Mouse (Mus musculus) hindbrain, embryonic 13.5 days (tissue): ENCODE results near the gene Atp10b. TPM values are rescaled to one million over a fixed set of nuclear protein-coding genes. Genes with fewer than 3 reads are reported as not detected.

ENCODE experiments used
- ATAC-seq: fragments of 200-750 bp; cut with Nextera tagmentation; 2 replicates; pipeline ENCODE4 v1.8.0; 2017; ENCODE audit warnings: moderate TSS enrichment; ENCODE audit not compliant: low FRiP score
- H3K27ac ChIP-seq: fragments of 300-500 bp; sonication (generic); 2 replicates; pipeline ENCODE4 v1.5.1; 2015; ENCODE audit warnings: inconsistent platforms, mild to moderate bottlenecking, moderate library complexity
- H3K27me3 ChIP-seq: fragments of 300-500 bp; sonication (generic); 2 replicates; pipeline ENCODE4 v1.6.1; 2015; ENCODE audit warnings: mild to moderate bottlenecking, inconsistent platforms
- H3K36me3 ChIP-seq: fragments of 300-500 bp; sonication (generic); 2 replicates; pipeline ENCODE4 v1.6.1; 2015; ENCODE audit warnings: mild to moderate bottlenecking, inconsistent platforms
- H3K4me1 ChIP-seq: fragments of 300-500 bp; sonication (generic); replicated peaks from 2 replicates; pipeline ENCODE4 v1.6.1; 2015; ENCODE audit warnings: inconsistent platforms
- H3K4me2 ChIP-seq: fragments of 300-500 bp; sonication (generic); 2 replicates; pipeline ENCODE4 v1.6.1; 2015; ENCODE audit warnings: inconsistent platforms, mild to moderate bottlenecking, moderate library complexity
- H3K4me3 ChIP-seq: fragments of 300-500 bp; sonication (generic); 2 replicates; pipeline ENCODE4 v1.5.1; 2015; ENCODE audit warnings: mild to moderate bottlenecking, inconsistent platforms
- H3K9ac ChIP-seq: fragments of 300-500 bp; sonication (generic); 2 replicates; pipeline ENCODE4 v1.6.1; 2015; ENCODE audit warnings: mild to moderate bottlenecking, inconsistent platforms
- H3K9me3 ChIP-seq: fragments of 300-500 bp; sonication (generic); 2 replicates; pipeline ENCODE4 v1.6.1; 2016; ENCODE audit warnings: inconsistent platforms
- WGBS: fragments of 180-500 bp; shearing (Covaris S2); methylation state at CpG from one replicate; pipeline ENCODE4 v1.1.7; 2015; 5-methylcytosine and 5-hydroxymethylcytosine counted together
- polyA plus RNA-seq: library from polyadenylated mRNA; unstranded; fragments of >200 nt; fragmentation: Nextera tagmentation; extraction: Ambion mirVana; gene quantifications from 2 replicates; pipeline ENCODE4 v1.2.1, GENCODE M21; 2015

Atp10b gene
- polyA plus RNA-seq, 1 experiment from 2014 or later, result 0.60 TPM

DNA sequence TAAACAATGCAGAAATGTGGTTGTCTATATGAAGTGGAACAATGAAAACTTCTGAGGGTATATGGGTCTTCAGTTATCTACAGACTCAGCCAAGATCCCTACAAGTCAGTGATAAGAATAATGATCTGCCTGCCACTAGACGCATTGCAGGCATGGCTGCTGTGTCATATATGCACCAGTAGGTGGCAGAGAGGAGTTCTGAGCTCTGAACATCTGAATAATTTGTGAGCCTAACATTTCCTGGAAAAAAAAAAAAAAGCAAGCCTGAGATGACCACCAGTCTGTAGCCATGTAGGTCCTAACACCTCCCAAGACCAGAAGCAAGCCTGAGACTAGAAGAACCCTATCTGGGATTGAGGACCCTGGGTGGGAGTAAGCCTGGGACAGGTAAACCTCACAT lies 63.5 kb downstream of the Atp10b start:
- no peak for ATAC-seq
- no peaks in the 10 kb centered on the region for H3K9me3 ChIP-seq
- H3K4me1 ChIP-seq, result peaks cover 6% of the 10 kb centered on the region; the same call in 1 of the 2 replicates
- no peak overlapping the region for H3K4me3 ChIP-seq
- no peak overlapping the region for H3K4me2 ChIP-seq
- WGBS, result 38% methylated on average over 1 of the region's 1 CpGs
- no peak overlapping the region for H3K9ac ChIP-seq
- H3K27me3 ChIP-seq, result no peaks in the 10 kb centered on the region
- no peak overlapping the region for H3K27ac ChIP-seq
- no peaks in the 10 kb centered on the region for H3K36me3 ChIP-seq

DNA sequence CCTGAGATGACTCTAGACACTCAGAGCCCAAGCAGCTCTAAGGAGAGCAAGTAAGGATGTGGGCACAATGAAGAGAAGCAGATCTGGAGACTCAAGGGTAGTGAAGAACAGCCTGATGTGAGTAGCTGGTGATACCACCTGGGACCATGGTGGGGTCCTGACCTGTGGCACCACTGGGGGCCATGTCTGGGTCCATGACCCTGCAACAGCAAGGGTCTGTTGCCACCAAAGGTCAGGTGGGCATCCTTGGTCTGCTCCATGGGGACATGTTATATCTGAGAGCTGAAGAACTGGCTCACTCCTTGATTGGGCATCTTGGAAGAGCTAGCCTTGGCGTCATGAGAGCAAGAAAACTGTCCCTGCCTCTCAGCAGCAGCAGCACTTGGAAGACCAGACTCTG lies 64.1 kb downstream of the Atp10b start:
- Histone ChIP-seq H3K27me3 (no peaks in the 10 kb centered on the region), H3K4me3 (no peak overlapping the region), H3K4me1 (peaks cover 6% of the 10 kb centered on the region; the same call in 1 of the 2 replicates), H3K27ac (no peak overlapping the region), H3K9ac (no peak overlapping the region), H3K36me3 (no peaks in the 10 kb centered on the region), H3K9me3 (no peaks in the 10 kb centered on the region), H3K4me2 (no peak overlapping the region)
- no peak for ATAC-seq
- WGBS, result 83% methylated on average over 1 of the region's 1 CpGs

DNA sequence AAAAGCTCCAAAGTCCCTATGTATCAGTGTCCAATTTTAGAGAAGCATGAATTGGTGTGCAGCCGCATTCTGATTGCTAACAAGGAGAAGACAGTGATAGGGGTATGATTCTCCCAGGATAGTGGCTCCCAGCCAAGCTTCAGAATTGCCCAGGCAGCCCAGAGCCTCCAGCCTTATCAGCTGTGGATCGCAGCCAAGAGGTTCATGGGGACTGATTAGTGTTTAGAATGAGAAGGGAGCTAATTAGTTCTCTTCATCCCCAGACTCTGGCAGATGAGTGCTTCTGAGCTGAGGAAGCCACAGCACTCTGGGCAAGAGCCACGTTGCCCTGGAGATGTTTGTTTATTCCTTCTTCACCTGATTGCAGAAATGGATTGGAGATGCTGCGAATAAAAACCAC lies 67.3 kb downstream of the Atp10b start:
- H3K4me2 ChIP-seq, result no peak overlapping the region
- H3K4me3 ChIP-seq, result no peak overlapping the region
- no peak overlapping the region for H3K9ac ChIP-seq
- WGBS, result 49% methylated on average over 4 of the region's 4 CpGs
- peak overlapping the region; percentile 40; the same call in 1 of the 2 replicates for H3K27ac ChIP-seq
- H3K4me1 ChIP-seq, result peaks cover 6% of the 10 kb centered on the region; the same call in 1 of the 2 replicates
- no peaks in the 10 kb centered on the region for H3K27me3 ChIP-seq
- peak; percentile 89 for ATAC-seq
- H3K9me3 ChIP-seq, result no peaks in the 10 kb centered on the region
- H3K36me3 ChIP-seq, result no peaks in the 10 kb centered on the region

DNA sequence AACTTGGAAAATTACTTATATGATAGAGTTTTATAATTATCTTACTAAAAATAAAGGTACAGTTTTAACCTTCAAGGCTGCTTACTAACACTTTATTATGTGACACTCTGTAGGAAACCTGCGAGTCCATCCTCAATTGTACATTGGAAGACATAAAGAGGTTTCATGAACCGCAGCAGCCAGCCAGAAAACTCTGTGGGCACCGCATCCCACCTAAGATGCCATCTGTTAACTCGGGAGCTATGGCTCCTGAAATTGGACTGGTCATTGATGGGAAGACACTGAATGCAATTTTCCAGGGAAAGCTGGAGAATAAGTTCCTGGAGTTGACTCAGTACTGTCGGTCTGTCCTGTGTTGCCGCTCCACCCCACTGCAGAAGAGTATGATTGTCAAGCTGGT lies 80.6 kb downstream of the Atp10b start:
- H3K9me3 ChIP-seq, result no peaks in the 10 kb centered on the region
- no peak overlapping the region for H3K9ac ChIP-seq
- no peak for ATAC-seq
- 98% methylated on average over 6 of the region's 6 CpGs for WGBS
- H3K27ac ChIP-seq, result no peak overlapping the region
- H3K4me2 ChIP-seq, result no peak overlapping the region
- no peak overlapping the region for H3K4me3 ChIP-seq
- H3K36me3 ChIP-seq, result no peaks in the 10 kb centered on the region
- H3K27me3 ChIP-seq, result no peaks in the 10 kb centered on the region
- H3K4me1 ChIP-seq, result no peaks in the 10 kb centered on the region

DNA sequence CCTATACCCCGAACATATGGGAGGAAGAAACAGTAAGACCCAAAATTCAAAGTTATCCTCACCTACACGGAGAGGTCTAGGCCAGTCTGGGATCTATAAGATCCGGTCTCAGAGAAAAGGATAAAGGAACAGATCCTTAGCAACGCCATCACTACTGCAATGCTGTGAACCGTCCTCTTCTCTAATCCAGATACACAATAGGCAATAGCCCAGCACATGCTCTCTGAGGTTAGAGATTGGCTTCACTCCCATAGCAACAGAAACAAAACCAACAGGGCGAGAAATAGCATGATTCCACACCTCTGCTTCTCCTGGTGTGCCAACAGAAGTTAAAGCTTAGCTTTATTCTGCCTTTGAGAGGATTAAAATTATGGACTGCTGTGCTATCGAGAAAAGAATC lies 82.4 kb downstream of the Atp10b start:
- 72% methylated on average over 7 of the region's 7 CpGs for WGBS
- no peak overlapping the region for H3K4me2 ChIP-seq
- ATAC-seq, result no peak

DNA sequence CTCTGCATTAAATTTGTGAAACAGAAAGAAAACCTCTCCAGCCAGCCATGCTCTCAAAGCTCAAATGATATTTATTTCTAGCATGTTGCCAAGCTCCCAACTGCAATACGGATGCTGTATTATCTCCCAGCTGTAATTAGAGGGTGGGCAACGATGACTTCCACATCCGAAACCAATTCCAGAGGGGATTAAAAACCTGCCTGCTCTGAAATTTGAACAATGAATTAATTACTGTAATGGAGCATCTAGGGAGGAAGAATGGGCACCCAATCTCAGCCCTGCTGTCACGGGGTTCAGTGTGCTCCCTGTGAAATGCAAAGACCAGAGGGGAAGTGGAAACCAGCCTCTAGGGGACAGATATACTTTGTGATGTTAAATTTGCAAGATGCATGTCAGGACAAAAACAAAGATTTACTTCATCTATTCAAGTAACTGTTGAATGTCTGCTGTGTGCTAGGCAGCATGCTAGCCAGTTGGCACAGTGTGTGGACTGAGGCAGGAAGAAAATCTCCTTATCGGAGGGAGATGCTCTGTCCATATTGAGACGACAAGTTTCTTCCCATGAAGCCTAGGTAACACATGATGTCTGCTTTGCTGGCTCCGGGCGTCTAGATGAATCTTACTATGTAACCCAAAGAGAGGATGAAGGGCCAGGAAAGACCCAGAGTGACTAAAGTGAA lies 86.8 kb downstream of the Atp10b start:
- Histone ChIP-seq H3K4me1 (0 out of 2 replicates have a peak, but pooled peaks cover 3% of the 10 kb centered on the region), H3K36me3 (no peaks in the 10 kb centered on the region), H3K9me3 (no peaks in the 10 kb centered on the region), H3K27me3 (no peaks in the 10 kb centered on the region), H3K4me3 (no peak overlapping the region), H3K4me2 (no peak overlapping the region), H3K27ac (no peak overlapping the region), H3K9ac (no peak overlapping the region)
- 69% methylated on average over 8 of the region's 8 CpGs for WGBS
- no peak for ATAC-seq

More for the DNA sequence above, 82.4 kb downstream of the Atp10b start:
- H3K27ac ChIP-seq, result no peak overlapping the region
- no peaks in the 10 kb centered on the region for H3K27me3 ChIP-seq
- no peak overlapping the region for H3K9ac ChIP-seq
- no peaks in the 10 kb centered on the region for H3K36me3 ChIP-seq
- H3K9me3 ChIP-seq, result no peaks in the 10 kb centered on the region
- 0 out of 2 replicates have a peak, but pooled peaks cover 3% of the 10 kb centered on the region for H3K4me1 ChIP-seq
- H3K4me3 ChIP-seq, result no peak overlapping the region

DNA sequence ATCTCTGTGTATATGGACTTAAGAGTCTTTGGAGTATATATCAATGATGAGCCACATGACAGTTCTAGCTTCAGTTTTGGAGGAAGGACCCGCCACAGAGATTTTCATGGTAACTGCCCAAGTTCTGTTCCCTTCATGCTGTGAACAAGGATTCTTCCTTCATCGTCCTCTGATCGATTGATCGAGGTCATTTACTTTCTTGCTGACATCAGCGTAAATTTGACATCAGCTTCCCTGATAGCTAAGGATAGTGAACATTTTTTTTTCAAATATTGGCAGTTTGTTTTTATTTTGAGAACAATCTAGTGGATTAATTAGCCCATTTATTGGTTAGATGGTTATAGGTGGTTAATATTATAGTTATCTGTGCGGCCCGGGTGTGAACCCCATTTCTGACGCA lies 90.1 kb downstream of the Atp10b start:
- WGBS, result 97% methylated on average over 8 of the region's 8 CpGs
- Histone ChIP-seq H3K9me3 (no peaks in the 10 kb centered on the region), H3K27ac (no peak overlapping the region), H3K4me1 (0 out of 2 replicates have a peak, but pooled peaks cover 3% of the 10 kb centered on the region), H3K36me3 (no peaks in the 10 kb centered on the region), H3K9ac (no peak overlapping the region), H3K4me3 (no peak overlapping the region), H3K27me3 (no peaks in the 10 kb centered on the region), H3K4me2 (no peak overlapping the region)
- ATAC-seq, result no peak

DNA sequence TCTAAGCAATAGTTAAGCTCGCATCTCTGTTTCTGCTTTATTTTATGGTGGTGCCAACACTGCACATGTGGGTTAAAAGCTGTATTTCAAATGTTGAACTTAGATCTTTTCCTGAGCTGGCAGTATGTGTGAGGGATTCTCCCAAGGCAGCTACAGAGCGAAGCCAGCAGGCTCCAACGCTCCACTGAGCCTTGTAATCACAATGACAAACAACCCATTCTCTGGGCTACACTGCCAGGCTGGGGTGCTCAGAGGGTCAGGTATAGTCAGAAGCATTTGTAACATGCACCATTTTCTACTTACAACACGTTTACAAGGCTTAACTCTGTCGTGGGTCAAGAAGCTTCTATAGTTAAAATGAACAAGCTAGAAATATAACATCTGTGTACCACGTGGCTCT lies 103.4 kb downstream of the Atp10b start:
- H3K4me2 ChIP-seq, result no peak overlapping the region
- no peaks in the 10 kb centered on the region for H3K27me3 ChIP-seq
- no peak overlapping the region for H3K4me3 ChIP-seq
- 50% methylated on average over 6 of the region's 6 CpGs for WGBS
- no peak for ATAC-seq
- no peak overlapping the region for H3K27ac ChIP-seq
- H3K4me1 ChIP-seq, result no peaks in the 10 kb centered on the region
- H3K36me3 ChIP-seq, result no peaks in the 10 kb centered on the region
- H3K9ac ChIP-seq, result no peak overlapping the region
- H3K9me3 ChIP-seq, result no peaks in the 10 kb centered on the region

DNA sequence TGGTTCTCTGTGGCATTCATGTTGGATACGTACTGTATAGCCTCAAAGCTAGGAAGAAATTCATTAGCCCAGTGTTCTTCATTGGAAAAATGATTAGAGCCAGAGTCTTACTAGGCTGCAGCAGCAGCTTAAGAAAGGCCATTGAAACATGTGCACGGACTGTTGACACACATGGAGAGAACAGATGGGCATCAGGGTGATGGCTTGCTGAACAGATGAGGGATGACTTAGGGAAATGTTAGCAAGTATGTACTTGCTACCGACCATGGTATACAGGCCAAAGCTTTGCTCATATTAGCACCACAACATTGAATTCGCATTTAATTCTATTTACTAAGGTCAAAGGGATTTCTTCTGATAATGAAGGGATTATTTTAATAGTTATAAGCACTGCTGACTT lies 105.6 kb downstream of the Atp10b start:
- Histone ChIP-seq H3K36me3 (no peaks in the 10 kb centered on the region), H3K9ac (no peak overlapping the region), H3K4me2 (no peak overlapping the region), H3K4me3 (no peak overlapping the region), H3K9me3 (no peaks in the 10 kb centered on the region), H3K27me3 (no peaks in the 10 kb centered on the region), H3K27ac (no peak overlapping the region), H3K4me1 (no peaks in the 10 kb centered on the region)
- no peak for ATAC-seq
- 87% methylated on average over 4 of the region's 4 CpGs for WGBS

DNA sequence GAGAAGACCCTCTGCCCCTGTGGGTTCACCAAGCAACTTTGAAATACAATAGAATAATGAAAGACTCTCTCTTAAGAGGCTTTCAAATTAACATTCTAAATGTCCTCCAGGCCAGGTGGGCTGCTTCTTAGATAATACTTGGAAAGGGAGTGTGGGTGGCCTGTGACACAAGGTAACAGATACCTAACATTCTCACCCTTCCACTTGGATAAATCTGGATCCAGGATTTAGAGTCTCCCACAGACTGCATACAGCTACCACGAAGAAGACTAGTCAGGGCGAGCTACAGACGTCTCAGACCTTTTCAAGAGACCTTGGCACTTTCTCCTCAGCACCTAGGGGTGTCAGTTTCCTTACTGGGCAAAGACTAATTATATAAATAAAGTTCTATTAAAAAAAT lies 107.6 kb downstream of the Atp10b start:
- 77% methylated on average over 3 of the region's 3 CpGs for WGBS
- Histone ChIP-seq H3K4me3 (no peak overlapping the region), H3K4me2 (no peak overlapping the region), H3K36me3 (no peaks in the 10 kb centered on the region), H3K27me3 (no peaks in the 10 kb centered on the region), H3K27ac (no peak overlapping the region), H3K9ac (no peak overlapping the region), H3K9me3 (no peaks in the 10 kb centered on the region), H3K4me1 (no peaks in the 10 kb centered on the region)
- ATAC-seq, result no peak

DNA sequence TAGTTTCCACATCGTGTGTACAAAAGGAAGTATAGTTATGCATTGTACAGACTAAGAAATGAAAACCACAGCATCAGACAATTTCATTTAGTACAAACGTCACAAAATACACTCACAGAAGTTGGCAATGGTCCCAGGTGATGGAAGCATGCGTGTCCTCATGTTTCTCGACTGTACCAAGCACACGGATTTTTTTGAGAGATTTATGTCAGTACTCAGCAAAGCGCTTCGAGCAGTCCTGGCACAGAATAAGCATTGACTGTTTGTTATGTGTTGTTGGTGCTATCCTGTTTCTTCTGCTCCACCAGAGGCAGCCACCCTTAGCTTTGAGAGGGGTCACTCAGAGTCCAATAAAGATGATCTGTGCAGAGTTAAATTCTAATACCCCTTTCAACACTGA lies 108.1 kb downstream of the Atp10b start:
- WGBS, result 88% methylated on average over 7 of the region's 7 CpGs
- Histone ChIP-seq H3K4me3 (no peak overlapping the region), H3K4me2 (no peak overlapping the region), H3K9ac (no peak overlapping the region), H3K36me3 (no peaks in the 10 kb centered on the region), H3K4me1 (no peaks in the 10 kb centered on the region), H3K9me3 (no peaks in the 10 kb centered on the region), H3K27me3 (no peaks in the 10 kb centered on the region), H3K27ac (no peak overlapping the region)
- ATAC-seq, result no peak

DNA sequence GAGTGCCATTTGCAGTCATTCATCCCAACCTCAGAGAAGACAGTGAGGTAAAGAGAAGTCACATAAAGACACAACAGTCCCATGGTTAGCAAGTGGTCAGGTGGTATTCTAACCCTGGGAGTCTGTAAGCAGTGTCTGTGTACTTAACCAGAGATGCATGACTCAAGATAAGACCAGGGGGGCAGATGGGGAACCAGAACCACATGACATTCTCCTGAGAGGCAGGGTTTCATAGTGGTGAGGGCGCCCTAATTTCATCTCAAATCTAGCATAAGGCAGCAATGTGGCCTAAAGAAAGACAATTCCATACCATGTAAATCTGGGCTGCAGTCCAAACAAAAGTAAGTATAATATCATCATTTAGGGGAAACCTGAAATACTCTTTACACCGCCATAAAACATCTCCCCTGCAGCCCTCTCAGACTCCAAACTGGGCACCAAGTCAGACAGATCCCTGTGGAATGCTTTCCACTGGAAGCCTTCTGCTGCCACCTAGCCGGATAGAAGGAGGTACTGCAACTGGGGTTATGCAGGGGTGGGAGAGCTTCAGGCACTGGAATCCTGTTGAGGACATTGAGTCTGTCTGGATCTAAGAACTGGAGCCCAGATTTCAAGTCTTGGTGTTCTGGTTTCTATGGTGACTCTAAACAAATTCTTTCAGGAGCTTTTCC lies 114.0 kb downstream of the Atp10b start:
- ATAC-seq, result no peak
- H3K27me3 ChIP-seq, result no peaks in the 10 kb centered on the region
- WGBS, result 53% methylated on average over 3 of the region's 3 CpGs
- no peaks in the 10 kb centered on the region for H3K9me3 ChIP-seq
- no peaks in the 10 kb centered on the region for H3K36me3 ChIP-seq
- H3K4me3 ChIP-seq, result no peak overlapping the region
- no peak overlapping the region for H3K4me2 ChIP-seq
- no peak overlapping the region for H3K9ac ChIP-seq
- H3K27ac ChIP-seq, result no peak overlapping the region
- no peaks in the 10 kb centered on the region for H3K4me1 ChIP-seq

DNA sequence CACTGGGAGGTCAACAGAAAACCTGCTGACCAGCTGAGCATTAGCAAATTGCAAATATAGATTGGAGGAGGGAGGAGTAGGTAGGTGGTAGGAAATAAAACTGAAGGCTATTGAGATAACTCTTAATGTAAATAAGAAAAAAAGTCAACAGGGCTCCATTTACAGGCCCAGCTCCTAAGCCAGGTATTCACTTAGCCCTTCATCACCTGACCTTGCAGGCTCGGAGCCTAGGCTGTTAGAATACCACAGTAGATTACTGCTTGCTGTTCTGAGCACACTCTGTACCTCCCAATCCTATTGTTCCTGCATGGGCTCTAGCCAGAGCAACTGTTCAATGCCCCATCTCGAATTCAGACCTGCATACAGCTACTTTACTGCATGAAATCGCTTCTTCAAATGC lies 117.8 kb downstream of the Atp10b start:
- Histone ChIP-seq H3K27ac (no peak overlapping the region), H3K9ac (no peak overlapping the region), H3K27me3 (no peaks in the 10 kb centered on the region), H3K36me3 (no peaks in the 10 kb centered on the region), H3K4me1 (peaks cover 16% of the 10 kb centered on the region), H3K4me2 (no peak overlapping the region), H3K4me3 (no peak overlapping the region), H3K9me3 (no peaks in the 10 kb centered on the region)
- no peak for ATAC-seq
- WGBS, result 79% methylated on average over 3 of the region's 3 CpGs
